Mouse (Mus musculus) kidney, adult 2 months (tissue): Measurements from ENCODE around the gene Rnf141.

Experiments used
- CTCF ChIP-seq: fragments of 200-500 bp; conservative IDR thresholded peaks from 2 replicates; pipeline ENCODE4 v1.5.1; 2011; ENCODE audit warnings: low read depth, mild to moderate bottlenecking, control low read depth, low read length, moderate library complexity, mixed read lengths; ENCODE audit not compliant: insufficient read depth, insufficient read length
- POLR2A ChIP-seq: fragments of 200-500 bp; IDR thresholded peaks from one replicate; pipeline ENCODE4 v1.6.1; 2011; ENCODE audit warnings: low read depth, low read length, control low read depth

DNA sequence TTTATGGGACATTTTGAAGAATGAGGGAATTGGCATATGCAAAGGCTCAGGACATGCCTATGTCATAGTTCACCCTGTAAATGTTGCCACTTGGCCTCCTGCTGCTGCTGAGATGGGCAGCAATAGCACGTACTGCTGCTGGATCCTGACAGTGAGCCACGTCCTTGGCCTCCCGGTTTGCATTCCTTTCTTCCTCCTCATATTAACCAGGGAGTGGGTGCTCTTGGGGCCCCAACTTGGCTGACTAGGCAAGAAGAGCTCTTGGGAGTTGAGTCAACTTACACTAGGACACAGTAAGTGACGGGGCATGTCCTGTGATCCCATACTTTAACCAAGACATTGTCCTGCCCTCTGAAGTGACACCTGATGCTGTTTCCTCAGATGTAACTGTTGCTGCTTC lies 63.7 kb downstream of the Rnf141 start:
- TF ChIP-seq CTCF (no peak), POLR2A (no peak)
